Mouse (Mus musculus) regulatory T cell (primary cell): Measurements from ENCODE around the gene Rhobtb1.

Experiments
- in situ Hi-C: fragments of 300-600 bp; cut with MboI, MseI; formaldehyde crosslinking; loops from one replicate; pipeline ENCODE4 v1.15.1; 2025; ENCODE audit warnings: high pct_unique_total_duplicates

Gene Rhobtb1

GRCm38 (mm10) chr10:69210659-69211058, 59.4 kb downstream of the Rhobtb1 start:
- in situ Hi-C loops: loop anchor here (10.0 kb wide), 1 partner anchor 1454 kb away; no protein-coding TSS in a partner anchor

- in situ Hi-C loops: loop anchor here (10.0 kb wide), 1 partner anchor 1453 kb away; no protein-coding TSS in a partner anchor
Measured at GRCm38 (mm10) chr10:69211560-69211959, 60.3 kb downstream of the Rhobtb1 start.

GRCm38 (mm10) chr10:69211976-69212375, 60.7 kb downstream of the Rhobtb1 start:
- in situ Hi-C loops: loop anchor here (10.0 kb wide), 1 partner anchor 1453 kb away; no protein-coding TSS in a partner anchor

GRCm38 (mm10) chr10:69212542-69213440, 61.6 kb downstream of the Rhobtb1 start, which contains the start of gene A930033H14Rik:
TSS of gene A930033H14Rik (minus strand) at chr10:69213098.
- in situ Hi-C loops: loop anchor here (10.0 kb wide), 1 partner anchor 1452 kb away; no protein-coding TSS in a partner anchor

GRCm38 (mm10) chr10:69213451-69213877, 62.2 kb downstream of the Rhobtb1 start:
- in situ Hi-C loops: loop anchor here (10.0 kb wide), 1 partner anchor 1451 kb away; no protein-coding TSS in a partner anchor

GRCm38 (mm10) chr10:69213986-69214385, 62.8 kb downstream of the Rhobtb1 start:
- in situ Hi-C loops: loop anchor here (10.0 kb wide), 1 partner anchor 1451 kb away; no protein-coding TSS in a partner anchor

- in situ Hi-C loops: loop anchor here (10.0 kb wide), 1 partner anchor 1448 kb away; no protein-coding TSS in a partner anchor
Measured at GRCm38 (mm10) chr10:69217127-69217690, 66.0 kb downstream of the Rhobtb1 start.

- in situ Hi-C loops: loop anchor here (10.0 kb wide), 1 partner anchor 1446 kb away; no protein-coding TSS in a partner anchor
Measured at GRCm38 (mm10) chr10:69218458-69219288, 67.4 kb downstream of the Rhobtb1 start.

GRCm38 (mm10) chr10:69219289-69219626, 68.0 kb downstream of the Rhobtb1 start:
- in situ Hi-C loops: loop anchor here (10.0 kb wide), 1 partner anchor 1446 kb away; no protein-coding TSS in a partner anchor

GRCm38 (mm10) chr10:69220296-69220695, 69.1 kb downstream of the Rhobtb1 start:
- in situ Hi-C loops: no loop called here

- in situ Hi-C loops: no loop called here
Measured at GRCm38 (mm10) chr10:69221148-69221547, 69.9 kb downstream of the Rhobtb1 start.

GRCm38 (mm10) chr10:69221955-69222354, 70.7 kb downstream of the Rhobtb1 start:
- in situ Hi-C loops: no loop called here

- in situ Hi-C loops: no loop called here
Measured at GRCm38 (mm10) chr10:69223232-69223631, 72.0 kb downstream of the Rhobtb1 start.

- in situ Hi-C loops: no loop called here
Measured at GRCm38 (mm10) chr10:69224276-69224675, 73.0 kb downstream of the Rhobtb1 start.

GRCm38 (mm10) chr10:69225471-69225870, 74.2 kb downstream of the Rhobtb1 start:
- in situ Hi-C loops: no loop called here

- in situ Hi-C loops: no loop called here
Measured at GRCm38 (mm10) chr10:69225951-69226350, 74.7 kb downstream of the Rhobtb1 start.

GRCm38 (mm10) chr10:69237185-69237584, 86.0 kb downstream of the Rhobtb1 start:
- in situ Hi-C loops: no loop called here

- in situ Hi-C loops: no loop called here
Measured at GRCm38 (mm10) chr10:69237781-69238180, 86.5 kb downstream of the Rhobtb1 start.

- in situ Hi-C loops: no loop called here
Measured at GRCm38 (mm10) chr10:69238311-69238710, 87.1 kb downstream of the Rhobtb1 start.

- in situ Hi-C loops: no loop called here
Measured at GRCm38 (mm10) chr10:69240530-69240929, 89.3 kb downstream of the Rhobtb1 start.

- in situ Hi-C loops: no loop called here
Measured at GRCm38 (mm10) chr10:69245151-69245550, 93.9 kb downstream of the Rhobtb1 start.
